Comparison of ENCODE assay signal across 8 mouse cellular contexts in genomic region chr17:25833291-25833663, GRCm38 (mm10). TPM values are rescaled to one million over a fixed set of nuclear protein-coding genes. Genes with fewer than 3 reads are reported as not detected.
DNase-seq lines count a peak whose midpoint lies in the region; ATAC-seq and TF ChIP-seq lines count a peak whose summit lies in the region.

TSS of gene Stub1 (minus strand) at chr17:25833404.

- no peak for TF ChIP-seq EP300 in ES-Bruce4 (IDR thresholded peaks at IDR 0.05; ENCODE audit: insufficient read depth, low read depth, low read length)

- peaks cover 4% of the 10 kb centered on the region for H3K4me1 ChIP-seq in ES-Bruce4 (ENCODE audit: control insufficient read depth, insufficient read depth, low read length)
- H3K4me1 ChIP-seq in bone marrow, adult 2 months (ENCODE audit: control insufficient read depth, insufficient read depth, low read length): peaks cover 7% of the 10 kb centered on the region; the same call in 1 of the 2 replicates
- H3K4me1 ChIP-seq in heart, embryonic 14.5 days (ENCODE audit: control insufficient read depth in 2 of 2, insufficient read depth in 2 of 2, low read length in 2 of 2): peaks cover 37 to 67% of the 10 kb centered on the region in 2 experiments
- peaks cover 57% of the 10 kb centered on the region for H3K4me1 ChIP-seq in kidney, postnatal 0 days (replicated peaks; ENCODE audit: insufficient read depth, low read length)
- peaks cover 72% of the 10 kb centered on the region for H3K4me1 ChIP-seq in midbrain, embryonic 16.5 days (ENCODE audit: control insufficient read depth, insufficient read depth, low read length)

- peaks cover 16% of the 10 kb centered on the region for H3K36me3 ChIP-seq in ES-Bruce4 (ENCODE audit: control insufficient read depth, insufficient read depth, low read length, poor library complexity, severe bottlenecking)
- H3K36me3 ChIP-seq in heart, embryonic 14.5 days (ENCODE audit: control insufficient read depth, insufficient read depth, low read length): peaks cover 51% of the 10 kb centered on the region
- H3K36me3 ChIP-seq in kidney, postnatal 0 days (ENCODE audit: insufficient read depth, low read length): peaks cover 21% of the 10 kb centered on the region; the same call in 1 of the 2 replicates
- H3K36me3 ChIP-seq in midbrain, embryonic 16.5 days (ENCODE audit: control insufficient read depth, insufficient read depth, low read length): peaks cover 20% of the 10 kb centered on the region

- TF ChIP-seq POLR2A in ES-Bruce4 (IDR thresholded peaks at IDR 0.05; ENCODE audit: insufficient read depth, low read length): no peak
- TF ChIP-seq POLR2A in bone marrow, adult 2 months (IDR thresholded peaks at IDR 0.05; ENCODE audit: borderline replicate concordance, control insufficient read depth, low read depth, low read length): no peak

- peak within 1 kb of the TSS; percentile 82 for H3K4me3 ChIP-seq in ES-Bruce4 (ENCODE audit: low read depth, low read length)
- peak within 1 kb of the TSS; percentile 87 for H3K4me3 ChIP-seq in bone marrow, adult 2 months (replicated peaks; ENCODE audit: control insufficient read depth, low read depth, low read length)
- H3K4me3 ChIP-seq in heart, embryonic 14.5 days (ENCODE audit: control insufficient read depth in 1 of 2, insufficient read depth in 1 of 2, low read depth in 1 of 2, low read length in 2 of 2): peak within 1 kb of the TSS; percentile 57 to 74
- peak within 1 kb of the TSS; percentile 81 for H3K4me3 ChIP-seq in kidney, postnatal 0 days (replicated peaks; ENCODE audit: low read depth, low read length)
- peak within 1 kb of the TSS; percentile 78 for H3K4me3 ChIP-seq in midbrain, embryonic 16.5 days (ENCODE audit: low read depth, low read length)

- no peak within 1 kb of the TSS for H3K27ac ChIP-seq in ES-Bruce4 (ENCODE audit: insufficient read depth, low read length)
- peak within 1 kb of the TSS; percentile 89 for H3K27ac ChIP-seq in bone marrow, adult 2 months (ENCODE audit: control insufficient read depth, insufficient read depth, low read depth, low read length, poor library complexity)
- H3K27ac ChIP-seq in heart, embryonic 14.5 days (replicated peaks in 1 of 2; ENCODE audit: control insufficient read depth in 1 of 2, insufficient read depth in 1 of 2, low read depth in 2 of 2, low read length in 2 of 2): peak within 1 kb of the TSS; percentile 97 to 99
- H3K27ac ChIP-seq in kidney, postnatal 0 days: peak within 1 kb of the TSS; percentile 99
- peak within 1 kb of the TSS; percentile 97 for H3K27ac ChIP-seq in midbrain, embryonic 16.5 days (ENCODE audit: low read length)

- H3K9ac ChIP-seq in ES-Bruce4 (ENCODE audit: low read depth, poor library complexity, severe bottlenecking): peak within 1 kb of the TSS; percentile 86
- H3K9ac ChIP-seq in heart, embryonic 14.5 days (ENCODE audit: low read length): peak within 1 kb of the TSS; percentile 85
- peak within 1 kb of the TSS; percentile 83 for H3K9ac ChIP-seq in kidney, postnatal 0 days (ENCODE audit: low read depth, low read length)
- H3K9ac ChIP-seq in midbrain, embryonic 16.5 days (ENCODE audit: low read depth, low read length): peak within 1 kb of the TSS; percentile 84

- H3K9me3 ChIP-seq in ES-Bruce4 (replicated peaks; ENCODE audit: control insufficient read depth, insufficient read depth, low read length, poor library complexity, severe bottlenecking): no peaks in the 10 kb centered on the region
- H3K9me3 ChIP-seq in heart, embryonic 14.5 days (ENCODE audit: control insufficient read depth, low read length): no peaks in the 10 kb centered on the region
- H3K9me3 ChIP-seq in kidney, postnatal 0 days (replicated peaks; ENCODE audit: low read length): no peaks in the 10 kb centered on the region
- no peaks in the 10 kb centered on the region for H3K9me3 ChIP-seq in midbrain, embryonic 16.5 days (replicated peaks; ENCODE audit: control insufficient read depth, low read length, poor library complexity, severe bottlenecking)

- DNase-seq in fibroblast of lung, adult 2 months (ENCODE audit: low read depth): peak; percentile 89
- peak; percentile 98 for DNase-seq in kidney, postnatal 0 days (ENCODE audit: low spot score)
- peak; percentile 87 for DNase-seq in liver
- DNase-seq in thymus, postnatal 14 days: peak; percentile 69

- no peaks in the 10 kb centered on the region for H3K27me3 ChIP-seq in ES-Bruce4 (ENCODE audit: control insufficient read depth, insufficient read depth, low read length, poor library complexity, severe bottlenecking)
- no peaks in the 10 kb centered on the region for H3K27me3 ChIP-seq in heart, embryonic 14.5 days (ENCODE audit: control insufficient read depth, insufficient read depth, low read length)
- no peaks in the 10 kb centered on the region for H3K27me3 ChIP-seq in kidney, postnatal 0 days (ENCODE audit: insufficient read depth, low read length)
- no peaks in the 10 kb centered on the region for H3K27me3 ChIP-seq in midbrain, embryonic 16.5 days (ENCODE audit: control insufficient read depth, insufficient read depth, low read depth, low read length)

- no peak for TF ChIP-seq CTCF in ES-Bruce4 (IDR thresholded peaks at IDR 0.05; ENCODE audit: low read depth, low read length)
- no peak for TF ChIP-seq CTCF in bone marrow, adult 2 months (IDR thresholded peaks at IDR 0.05; ENCODE audit: control insufficient read depth, insufficient read depth, low read length)
- no peak for TF ChIP-seq CTCF in kidney, postnatal 0 days (IDR thresholded peaks at IDR 0.05; ENCODE audit: low read depth)

- peak within 1 kb of the TSS; percentile 91 for H3K4me2 ChIP-seq in heart, embryonic 14.5 days (ENCODE audit: low read length)
- peak within 1 kb of the TSS; percentile 92 for H3K4me2 ChIP-seq in kidney, postnatal 0 days (ENCODE audit: low read length)
- H3K4me2 ChIP-seq in midbrain, embryonic 16.5 days (ENCODE audit: low read length): peak within 1 kb of the TSS; percentile 91

- under 1% methylated on average over 24 of the region's 24 CpGs for WGBS in bone marrow, adult 2 months
- 0% methylated on average over 24 of the region's 24 CpGs for WGBS in heart, embryonic 14.5 days
- WGBS in kidney, postnatal 0 days: 1% methylated on average over 24 of the region's 24 CpGs
- WGBS in midbrain, embryonic 16.5 days: under 1% methylated on average over 24 of the region's 24 CpGs

- ATAC-seq in heart, embryonic 14.5 days (ENCODE audit: insufficient number of reproducible peaks, insufficient read depth, low FRiP score, low read depth): peak; percentile 70
- peak; percentile 74 for ATAC-seq in kidney, postnatal 0 days (replicated peaks; ENCODE audit: low FRiP score, low read depth)
- peak; percentile 36 for ATAC-seq in midbrain, embryonic 16.5 days

RNA-seq across cellular contexts. Expression of gene Stub1, which starts in this region (rescaled TPM):
- polyA plus RNA-seq in ES-Bruce4 (2011; ENCODE audit: insufficient read depth, insufficient read length, low read depth, missing spikeins): 97.8 and 103 TPM in 2 replicates
- 125 and 140 TPM in 2 replicates for polyA plus RNA-seq in bone marrow, adult 2 months (2011; ENCODE audit: insufficient read depth, insufficient read length, low replicate concordance, missing spikeins)
- 282 and 298 TPM in 2 replicates for polyA plus RNA-seq in heart, embryonic 14.5 days (2014; fragmentation: Nextera tagmentation; extraction: Ambion mirVana)
- 267 and 287 TPM in 2 replicates for polyA plus RNA-seq in kidney, postnatal 0 days (2015; fragmentation: Nextera tagmentation; extraction: Ambion mirVana)
- 358 and 382 TPM in 2 replicates for polyA plus RNA-seq in midbrain, embryonic 16.5 days (2015; fragmentation: Nextera tagmentation; extraction: Ambion mirVana)
